Mouse (Mus musculus): ENCODE measurements around the gene Pip5k1c. TPM values are rescaled to one million over a fixed set of nuclear protein-coding genes. Genes with fewer than 3 reads are reported as not detected.

Pip5k1c gene
- total RNA-seq, 1 experiment = 27.3 TPM

DNA sequence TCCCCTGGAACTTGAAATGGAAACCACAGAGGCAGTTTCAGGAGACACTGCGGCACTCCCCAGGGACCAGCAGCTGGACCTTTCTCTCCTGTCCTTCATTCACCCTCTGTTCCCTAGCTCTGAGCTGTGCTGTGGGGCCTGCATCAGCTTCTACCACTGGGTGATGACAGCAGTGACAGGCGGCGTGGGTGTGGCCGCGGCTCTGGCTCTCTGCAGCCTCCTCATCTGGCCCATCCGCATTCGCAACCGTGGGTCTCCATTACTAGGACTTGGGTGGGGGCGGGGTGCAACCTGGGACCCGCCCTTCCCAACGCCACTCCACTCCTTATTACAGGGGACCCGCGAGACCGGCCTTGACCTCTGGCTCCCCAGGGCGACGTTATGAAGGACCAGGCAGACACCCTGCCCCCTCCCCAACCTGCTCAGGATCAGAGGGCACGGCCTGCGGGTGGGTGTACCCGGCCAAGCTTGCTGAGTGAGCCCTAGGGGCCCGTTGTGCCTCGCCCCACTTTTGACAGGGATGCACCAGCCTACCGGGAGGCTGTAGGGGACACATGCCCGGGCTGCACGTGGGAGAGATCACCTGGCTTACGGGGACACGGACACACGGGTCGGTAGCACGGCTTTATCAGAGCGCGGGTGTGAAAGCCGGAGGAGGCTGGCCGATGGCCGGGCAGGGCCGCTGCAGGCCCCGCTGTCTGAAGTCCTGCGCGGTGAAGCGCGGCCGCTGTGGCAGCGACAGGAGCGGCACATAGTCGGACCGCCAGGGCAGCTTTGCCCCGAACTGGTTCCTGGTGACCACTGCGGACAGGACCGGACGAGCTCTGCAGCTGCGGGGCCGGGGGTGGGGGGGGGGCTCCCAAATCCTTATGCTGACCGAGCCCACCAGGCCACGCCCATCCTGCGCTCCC, 70.9 kb downstream of the Pip5k1c start:
- Histone ChIP-seq H3K9ac (ENCODE audit: insufficient read depth, low read depth, low read length, poor library complexity, severe bottlenecking) (no peak overlapping the region), H3K9me3 (ENCODE audit: control insufficient read depth, insufficient read depth, low read depth, low read length) (no peaks in the 10 kb centered on the region), H3K4me3 (ENCODE audit: insufficient read depth in 1 of 2, low read depth in 1 of 2, low read length in 2 of 2, poor library complexity in 1 of 2, severe bottlenecking in 1 of 2) (peak overlapping the region; percentile 23 to 28; a peak in 3 of 4 replicates), H3K36me3 (ENCODE audit: control insufficient read depth, insufficient read depth, low read length, poor library complexity, severe bottlenecking) (peaks cover 54% of the 10 kb centered on the region), H3K4me1 (ENCODE audit: control insufficient read depth in 2 of 2, insufficient read depth in 2 of 2, low read length in 2 of 2, poor library complexity in 1 of 2) (peaks cover 3 to 49% of the 10 kb centered on the region in 2 experiments; a peak in 3 of 4 replicates), H3K27ac (ENCODE audit: insufficient read depth, low read depth, low read length, poor library complexity, severe bottlenecking) (no peak overlapping the region)
- in situ Hi-C loops (cut with MboI; ENCODE audit: low sequenced_read_pairs in 2 of 2, unreplicated experiment in 2 of 2) = no loop called here
- no peak for TF ChIP-seq ZC3H11A (IDR thresholded peaks at IDR 0.05; ENCODE audit: borderline replicate concordance, low read depth, low read length)
- no peak for DNase-seq (ENCODE audit: low read depth, low spot score)

DNA sequence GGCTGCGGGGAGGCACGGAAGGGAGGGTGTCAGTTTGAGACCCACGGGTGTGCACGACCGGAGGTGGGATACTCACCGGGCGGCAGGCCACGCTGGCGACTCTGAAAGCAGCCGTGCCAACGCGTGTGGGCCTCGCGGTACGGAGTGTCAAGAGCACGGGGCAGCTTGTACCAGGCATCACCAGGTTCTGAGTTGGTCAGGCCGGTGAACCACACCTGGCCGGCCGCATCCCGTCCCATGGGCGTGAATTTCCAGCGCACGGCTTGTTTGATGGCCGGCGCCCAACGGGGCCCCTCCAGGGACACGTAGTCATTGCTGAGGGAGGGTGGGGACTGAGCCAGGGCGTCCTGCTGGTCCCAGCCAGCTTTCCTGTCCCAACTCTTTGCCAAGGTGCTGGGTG, 71.9 kb downstream of the Pip5k1c start:
- Histone ChIP-seq H3K9me3 (ENCODE audit: control insufficient read depth, insufficient read depth, low read depth, low read length) (no peaks in the 10 kb centered on the region), H3K9ac (ENCODE audit: insufficient read depth, low read depth, low read length, poor library complexity, severe bottlenecking) (peak overlapping the region; percentile 5; the same call in 1 of the 2 replicates), H3K4me3 (ENCODE audit: insufficient read depth in 1 of 2, low read depth in 1 of 2, low read length in 2 of 2, poor library complexity in 1 of 2, severe bottlenecking in 1 of 2) (peak overlapping the region in 1 of 2 experiments; percentile 10; a peak in 1 of 4 replicates), H3K36me3 (ENCODE audit: control insufficient read depth, insufficient read depth, low read length, poor library complexity, severe bottlenecking) (peaks cover 64% of the 10 kb centered on the region), H3K27ac (ENCODE audit: insufficient read depth, low read depth, low read length, poor library complexity, severe bottlenecking) (no peak overlapping the region), H3K4me1 (ENCODE audit: control insufficient read depth in 2 of 2, insufficient read depth in 2 of 2, low read length in 2 of 2, poor library complexity in 1 of 2) (peaks cover 3 to 49% of the 10 kb centered on the region in 2 experiments; a peak in 3 of 4 replicates)
- DNase-seq (ENCODE audit: low read depth, low spot score) = no peak
- no peak for TF ChIP-seq ZC3H11A (IDR thresholded peaks at IDR 0.05; ENCODE audit: borderline replicate concordance, low read depth, low read length)
- TF ChIP-seq HCFC1 (IDR thresholded peaks at IDR 0.05; ENCODE audit: borderline replicate concordance, insufficient read depth, low read length) = no peak
- no peak for TF ChIP-seq CHD2 (IDR thresholded peaks at IDR 0.05; ENCODE audit: low read depth, low read length)
- TF ChIP-seq MAFK (IDR thresholded peaks at IDR 0.05; ENCODE audit: insufficient read depth, low read depth, low read length) = no peak
- no peak for TF ChIP-seq ZNF384 (IDR thresholded peaks at IDR 0.05; ENCODE audit: low read depth, low read length)
- in situ Hi-C loops (cut with MboI; ENCODE audit: low sequenced_read_pairs in 2 of 2, unreplicated experiment in 2 of 2) = no loop called here

DNA sequence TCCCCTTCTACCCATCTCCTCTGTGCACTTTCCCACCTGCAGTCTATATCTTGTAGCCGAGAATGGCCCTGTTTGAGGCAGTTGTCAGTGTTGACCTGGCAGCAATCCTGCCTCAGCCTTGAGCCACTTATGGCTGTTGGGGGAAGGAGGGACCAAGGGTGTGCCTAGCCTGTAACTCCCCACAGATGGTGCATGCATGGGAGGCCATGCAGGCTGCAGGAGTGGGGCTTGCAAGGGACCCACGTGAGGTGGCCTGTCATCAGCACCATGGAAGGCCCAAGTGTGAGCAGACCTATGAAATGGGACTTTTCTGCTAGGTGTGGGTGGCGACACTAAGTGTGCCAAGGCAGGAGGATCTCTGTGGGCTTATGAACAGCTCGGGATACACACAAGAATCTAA, 72.3 kb downstream of the Pip5k1c start:
- no peak for DNase-seq (ENCODE audit: low read depth, low spot score)
- Histone ChIP-seq H3K36me3 (ENCODE audit: control insufficient read depth, insufficient read depth, low read length, poor library complexity, severe bottlenecking) (peaks cover 65% of the 10 kb centered on the region), H3K4me1 (ENCODE audit: control insufficient read depth in 2 of 2, insufficient read depth in 2 of 2, low read length in 2 of 2, poor library complexity in 1 of 2) (peaks cover 3 to 45% of the 10 kb centered on the region in 2 experiments; a peak in 3 of 4 replicates), H3K9ac (ENCODE audit: insufficient read depth, low read depth, low read length, poor library complexity, severe bottlenecking) (no peak overlapping the region), H3K27ac (ENCODE audit: insufficient read depth, low read depth, low read length, poor library complexity, severe bottlenecking) (no peak overlapping the region), H3K9me3 (ENCODE audit: control insufficient read depth, insufficient read depth, low read depth, low read length) (no peaks in the 10 kb centered on the region), H3K4me3 (ENCODE audit: insufficient read depth in 1 of 2, low read depth in 1 of 2, low read length in 2 of 2, poor library complexity in 1 of 2, severe bottlenecking in 1 of 2) (no peak overlapping the region)
- in situ Hi-C loops (cut with MboI; ENCODE audit: low sequenced_read_pairs in 2 of 2, unreplicated experiment in 2 of 2) = no loop called here
- TF ChIP-seq ZNF384 (IDR thresholded peaks at IDR 0.05; ENCODE audit: low read depth, low read length) (no peak), MAFK (IDR thresholded peaks at IDR 0.05; ENCODE audit: insufficient read depth, low read depth, low read length) (no peak), ZC3H11A (IDR thresholded peaks at IDR 0.05; ENCODE audit: borderline replicate concordance, low read depth, low read length) (no peak), CHD2 (IDR thresholded peaks at IDR 0.05; ENCODE audit: low read depth, low read length) (no peak), HCFC1 (IDR thresholded peaks at IDR 0.05; ENCODE audit: borderline replicate concordance, insufficient read depth, low read length) (no peak)

DNA sequence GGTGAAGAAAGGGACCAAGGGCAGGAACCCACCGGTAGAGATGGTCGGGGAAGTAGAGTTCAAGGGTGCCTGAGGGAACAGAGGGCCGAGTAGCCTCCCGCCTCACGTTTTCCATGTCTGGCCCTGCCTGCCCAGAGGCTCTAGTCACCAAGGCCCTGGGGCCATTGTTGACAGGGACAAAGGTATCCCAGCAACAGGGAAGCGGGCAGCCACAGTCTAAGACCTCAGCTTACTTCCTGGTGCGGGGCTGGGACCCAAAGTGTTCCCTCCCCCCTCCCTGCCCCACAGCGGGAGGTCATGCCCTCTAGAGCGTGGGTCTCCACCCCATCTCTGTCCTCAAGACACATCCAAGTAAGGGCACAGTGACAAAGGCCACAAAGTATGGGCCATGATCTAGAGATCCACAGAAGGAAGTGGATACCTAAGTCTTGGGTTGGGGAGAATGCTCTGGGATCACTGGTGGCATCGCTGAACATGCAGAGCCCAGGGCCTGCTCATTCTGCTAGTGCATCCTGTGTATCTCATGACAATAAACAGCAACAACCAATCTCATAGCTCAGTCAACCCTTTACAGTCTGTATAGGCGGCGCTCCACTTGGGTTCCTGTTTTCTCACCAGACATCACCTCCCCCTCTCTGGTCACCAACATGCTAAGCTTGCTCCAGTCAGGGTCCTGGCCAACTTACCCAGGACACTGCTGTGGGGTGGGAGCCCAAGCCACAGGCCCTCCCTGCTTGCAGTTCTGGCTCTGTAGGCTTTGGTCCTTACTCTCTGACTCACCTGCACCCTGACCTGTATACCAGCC, 73.1 kb downstream of the Pip5k1c start, which contains the start of gene 4930404N11Rik:
Gene 4930404N11Rik, minus strand, starts transcription at position 145 of the 805 bp plus-strand sequence.
- peak within 1 kb of the TSS; percentile 5; the same call in 1 of the 2 replicates for H3K9ac ChIP-seq (ENCODE audit: insufficient read depth, low read depth, low read length, poor library complexity, severe bottlenecking)
- no peaks in the 10 kb centered on the region for H3K9me3 ChIP-seq (ENCODE audit: control insufficient read depth, insufficient read depth, low read depth, low read length)
- H3K4me1 ChIP-seq (ENCODE audit: control insufficient read depth in 2 of 2, insufficient read depth in 2 of 2, low read length in 2 of 2, poor library complexity in 1 of 2) = peaks cover 0 to 41% of the 10 kb centered on the region in 2 experiments; a peak in 3 of 4 replicates
- in situ Hi-C loops (cut with MboI; ENCODE audit: low sequenced_read_pairs in 2 of 2, unreplicated experiment in 2 of 2) = no loop called here
- peaks cover 71% of the 10 kb centered on the region for H3K36me3 ChIP-seq (ENCODE audit: control insufficient read depth, insufficient read depth, low read length, poor library complexity, severe bottlenecking)
- H3K27ac ChIP-seq (ENCODE audit: insufficient read depth, low read depth, low read length, poor library complexity, severe bottlenecking) = no peak within 1 kb of the TSS; the same call in 1 of the 2 replicates
- TF ChIP-seq MAFK (IDR thresholded peaks at IDR 0.05; ENCODE audit: insufficient read depth, low read depth, low read length) (no peak), ZNF384 (IDR thresholded peaks at IDR 0.05; ENCODE audit: low read depth, low read length) (no peak), CHD2 (IDR thresholded peaks at IDR 0.05; ENCODE audit: low read depth, low read length) (no peak), HCFC1 (IDR thresholded peaks at IDR 0.05; ENCODE audit: borderline replicate concordance, insufficient read depth, low read length) (no peak), ZC3H11A (IDR thresholded peaks at IDR 0.05; ENCODE audit: borderline replicate concordance, low read depth, low read length) (no peak)
- DNase-seq (ENCODE audit: low read depth, low spot score) = no peak
- peak within 1 kb of the TSS in 1 of 2 experiments; percentile 10; a peak in 1 of 4 replicates for H3K4me3 ChIP-seq (ENCODE audit: insufficient read depth in 1 of 2, low read depth in 1 of 2, low read length in 2 of 2, poor library complexity in 1 of 2, severe bottlenecking in 1 of 2)
